ENCODE assay signal across 8 mouse cellular contexts in the genomic region with DNA sequence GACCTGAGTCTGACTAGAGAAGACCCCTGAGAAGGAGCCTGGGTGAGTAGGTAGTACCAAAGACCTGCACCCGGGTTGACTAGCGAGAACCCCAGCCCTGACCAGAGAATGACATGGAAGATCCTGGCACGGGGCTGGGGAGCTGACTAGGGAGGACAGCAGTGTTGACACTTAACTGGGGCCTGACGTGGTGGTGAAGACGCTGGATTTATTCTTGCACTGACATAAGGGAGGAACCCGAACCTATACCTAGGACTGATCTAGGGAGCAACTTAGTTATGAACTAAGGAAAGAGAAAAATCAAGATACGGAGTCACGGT. TPM values are rescaled to one million over a fixed set of nuclear protein-coding genes. Genes with fewer than 3 reads are reported as not detected.
A peak's percentile ranks its signal among the peaks of the same experiment; 100 is the strongest.
DNase-seq lines count a peak whose midpoint lies in the region; ATAC-seq and TF ChIP-seq lines count a peak whose summit lies in the region.

No protein-coding gene starts in this region.

- no peak for ATAC-seq in heart, embryonic 13.5 days (ENCODE audit: extremely low read depth, insufficient number of reproducible peaks, low FRiP score, low TSS enrichment)
- no peak for ATAC-seq in embryonic facial prominence, embryonic 15.5 days (ENCODE audit: insufficient number of reproducible peaks, low FRiP score, low TSS enrichment, low read depth)
- ATAC-seq in limb, embryonic 11.5 days (ENCODE audit: insufficient number of reproducible peaks, low FRiP score, low TSS enrichment, low read depth) = no peak
- ATAC-seq in neural tube, embryonic 13.5 days (ENCODE audit: low read depth) = no peak

- H3K4me2 ChIP-seq in heart, embryonic 13.5 days = peak overlapping the region; percentile 95
- peak overlapping the region; percentile 88 for H3K4me2 ChIP-seq in embryonic facial prominence, embryonic 15.5 days (replicated peaks)
- peak overlapping the region; percentile 88 for H3K4me2 ChIP-seq in limb, embryonic 11.5 days (ENCODE audit: low read depth, severe bottlenecking)
- peak overlapping the region; percentile 93 for H3K4me2 ChIP-seq in neural tube, embryonic 13.5 days

- peaks cover 60% of the 10 kb centered on the region for H3K36me3 ChIP-seq in heart, embryonic 13.5 days
- H3K36me3 ChIP-seq in ES-E14 (ENCODE audit: control insufficient read depth, insufficient read depth, low read length, poor library complexity, severe bottlenecking) = peaks cover 18% of the 10 kb centered on the region
- peaks cover 28% of the 10 kb centered on the region for H3K36me3 ChIP-seq in embryonic facial prominence, embryonic 15.5 days
- H3K36me3 ChIP-seq in limb, embryonic 11.5 days (ENCODE audit: control insufficient read depth, insufficient read depth, low read length) = peaks cover 7% of the 10 kb centered on the region; the same call in 1 of the 2 replicates
- H3K36me3 ChIP-seq in neural tube, embryonic 13.5 days = peaks cover 23% of the 10 kb centered on the region

- H3K9me3 ChIP-seq in heart, embryonic 13.5 days = peaks cover 30% of the 10 kb centered on the region
- H3K9me3 ChIP-seq in ES-E14 (ENCODE audit: control insufficient read depth, insufficient read depth, low read depth, low read length) = no peaks in the 10 kb centered on the region
- peaks cover 22% of the 10 kb centered on the region; the same call in 1 of the 2 replicates for H3K9me3 ChIP-seq in embryonic facial prominence, embryonic 15.5 days (replicated peaks)
- H3K9me3 ChIP-seq in limb, embryonic 11.5 days (ENCODE audit: control insufficient read depth, low read length) = peaks cover 13% of the 10 kb centered on the region
- H3K9me3 ChIP-seq in neural tube, embryonic 13.5 days = peaks cover 7% of the 10 kb centered on the region; the same call in 1 of the 2 replicates

- H3K9ac ChIP-seq in heart, embryonic 13.5 days = peak overlapping the region; percentile 90
- peak overlapping the region; percentile 99 for H3K9ac ChIP-seq in ES-E14 (ENCODE audit: insufficient read depth, low read depth, low read length, poor library complexity, severe bottlenecking)
- peak overlapping the region; percentile 37 for H3K9ac ChIP-seq in embryonic facial prominence, embryonic 15.5 days
- peak overlapping the region; percentile 84 for H3K9ac ChIP-seq in limb, embryonic 11.5 days (ENCODE audit: low read length)
- peak overlapping the region; percentile 77 for H3K9ac ChIP-seq in neural tube, embryonic 13.5 days

- 11% methylated on average over 8 of the region's 8 CpGs for WGBS in heart, embryonic 13.5 days
- 12% methylated on average over 8 of the region's 8 CpGs for WGBS in embryonic facial prominence, embryonic 15.5 days
- 13% methylated on average over 8 of the region's 8 CpGs for WGBS in limb, embryonic 11.5 days
- 9% methylated on average over 8 of the region's 8 CpGs for WGBS in neural tube, embryonic 13.5 days

- peak overlapping the region; percentile 22; the same call in 1 of the 2 replicates for H3K27ac ChIP-seq in heart, embryonic 13.5 days (replicated peaks)
- H3K27ac ChIP-seq in ES-E14 (ENCODE audit: insufficient read depth, low read depth, low read length, poor library complexity, severe bottlenecking) = peak overlapping the region; percentile 78
- peak overlapping the region; percentile 29; the same call in 1 of the 2 replicates for H3K27ac ChIP-seq in embryonic facial prominence, embryonic 15.5 days (replicated peaks)
- no peak overlapping the region for H3K27ac ChIP-seq in limb, embryonic 11.5 days (replicated peaks; ENCODE audit: low read depth, low read length)
- H3K27ac ChIP-seq in neural tube, embryonic 13.5 days (replicated peaks) = no peak overlapping the region

- no peaks in the 10 kb centered on the region for H3K27me3 ChIP-seq in heart, embryonic 13.5 days (replicated peaks)
- no peaks in the 10 kb centered on the region for H3K27me3 ChIP-seq in embryonic facial prominence, embryonic 15.5 days
- H3K27me3 ChIP-seq in limb, embryonic 11.5 days (ENCODE audit: control insufficient read depth, insufficient read depth, low read length) = no peaks in the 10 kb centered on the region
- no peaks in the 10 kb centered on the region for H3K27me3 ChIP-seq in neural tube, embryonic 13.5 days

- H3K4me1 ChIP-seq in heart, embryonic 13.5 days = peaks cover 17% of the 10 kb centered on the region
- peaks cover 0 to 2% of the 10 kb centered on the region in 2 experiments; a peak in 1 of 4 replicates for H3K4me1 ChIP-seq in ES-E14 (ENCODE audit: control insufficient read depth in 2 of 2, insufficient read depth in 2 of 2, low read length in 2 of 2, poor library complexity in 1 of 2)
- peaks cover 8% of the 10 kb centered on the region; the same call in 1 of the 2 replicates for H3K4me1 ChIP-seq in embryonic facial prominence, embryonic 15.5 days
- no peaks in the 10 kb centered on the region for H3K4me1 ChIP-seq in limb, embryonic 11.5 days (ENCODE audit: control insufficient read depth, insufficient read depth, low read length)
- peaks cover 16% of the 10 kb centered on the region for H3K4me1 ChIP-seq in neural tube, embryonic 13.5 days (replicated peaks)

- in situ Hi-C loops in ES-E14 (cut with MboI; ENCODE audit: low sequenced_read_pairs in 2 of 2, unreplicated experiment in 2 of 2) = no loop called here

- H3K4me3 ChIP-seq in heart, embryonic 13.5 days = peak overlapping the region; percentile 77
- peak overlapping the region; percentile 76 to 95 for H3K4me3 ChIP-seq in ES-E14 (ENCODE audit: insufficient read depth in 1 of 2, low read depth in 1 of 2, low read length in 2 of 2, poor library complexity in 1 of 2, severe bottlenecking in 1 of 2)
- peak overlapping the region; percentile 60 for H3K4me3 ChIP-seq in embryonic facial prominence, embryonic 15.5 days (replicated peaks)
- peak overlapping the region; percentile 77 for H3K4me3 ChIP-seq in limb, embryonic 11.5 days (ENCODE audit: low read depth, low read length)
- H3K4me3 ChIP-seq in neural tube, embryonic 13.5 days = peak overlapping the region; percentile 79

- no peak for DNase-seq in heart, adult 18-20 months
- DNase-seq in ES-E14 (ENCODE audit: low read depth, low spot score) = no peak
- no peak for DNase-seq in limb, embryonic 11.5 days (ENCODE audit: low spot score)
- no peak for DNase-seq in layer of hippocampus, adult 8-10 months (ENCODE audit: low spot score in 2 of 2)
- no peak for DNase-seq in kidney, adult 8-10 months

TF ChIP-seq in ES-E14, 5 proteins besides CTCF, POLR2A, EP300 and RAD21:
- TF ChIP-seq ZC3H11A (IDR thresholded peaks at IDR 0.05; ENCODE audit: borderline replicate concordance, low read depth, low read length) (no peak), ZNF384 (IDR thresholded peaks at IDR 0.05; ENCODE audit: low read depth, low read length) (no peak), HCFC1 (IDR thresholded peaks at IDR 0.05; ENCODE audit: borderline replicate concordance, insufficient read depth, low read length) (no peak), CHD2 (IDR thresholded peaks at IDR 0.05; ENCODE audit: low read depth, low read length) (no peak), MAFK (IDR thresholded peaks at IDR 0.05; ENCODE audit: insufficient read depth, low read depth, low read length) (no peak)

RNA-seq across cellular contexts. Expression of a gene that starts 0.6 kb away (rescaled TPM):
- 21.2 and 21.9 TPM in 2 replicates for polyA plus RNA-seq in heart, embryonic 13.5 days (2015; fragmentation: Nextera tagmentation; extraction: Ambion mirVana)
- 1 to 10 TPM; 2.9 TPM for total RNA-seq in heart, adult 18-20 months (2021)
- total RNA-seq in ES-E14 (2012; rRNA removed) = 42.4 and 55.4 TPM in 2 replicates
- 28.5 and 32.4 TPM in 2 replicates for polyA plus RNA-seq in embryonic facial prominence, embryonic 15.5 days (2015; fragmentation: Nextera tagmentation; extraction: Ambion mirVana)
- polyA plus RNA-seq in limb, embryonic 11.5 days (2014; fragmentation: Nextera tagmentation; extraction: Ambion mirVana) = 45.0 and 45.6 TPM in 2 replicates
- 6.6 and 8.7 TPM in 2 replicates for polyA plus RNA-seq in neural tube, embryonic 13.5 days (2015; fragmentation: Nextera tagmentation; extraction: Ambion mirVana)
- total RNA-seq in layer of hippocampus, adult 8-10 months (2022) = 1 to 10 TPM; 5.3 to 6.9 (median 6.0) TPM

Comparison
In these comparisons a context has a peak if more than half of its experiments do, and no peak if none do; other contexts are left out.
1. H3K27ac ChIP-seq: peak in heart, embryonic 13.5 days (single experiment), ES-E14 (single experiment) and embryonic facial prominence, embryonic 15.5 days (single experiment); none in limb, embryonic 11.5 days (single experiment) and neural tube, embryonic 13.5 days (single experiment).
2. H3K9ac ChIP-seq: peak in every context shown above with its lines; median percentile 99 in ES-E14; 90 in heart, embryonic 13.5 days; 84 in limb, embryonic 11.5 days; 77 in neural tube, embryonic 13.5 days; 37 in embryonic facial prominence, embryonic 15.5 days.
3. Peak in every context shown above with its lines, with median percentiles within 50 percentile points of each other: H3K4me2 ChIP-seq and H3K4me3 ChIP-seq.